Mouse (Mus musculus) testis, adult 2 months (tissue): ENCODE measurements around the gene Mien1.

Experiments
- CTCF ChIP-seq: fragments of 200-500 bp; IDR thresholded peaks from 2 replicates; pipeline ENCODE4 v1.5.1; 2012; ENCODE audit warnings: low read depth, mild to moderate bottlenecking, inconsistent platforms, low read length, moderate library complexity; ENCODE audit not compliant: control insufficient read depth, insufficient read depth, insufficient replicate concordance
- POLR2A ChIP-seq: fragments of 200-500 bp; IDR thresholded peaks from 2 replicates; pipeline ENCODE4 v1.6.1; 2012; ENCODE audit warnings: low read depth, mild to moderate bottlenecking, inconsistent platforms, low read length, moderate library complexity; ENCODE audit not compliant: control insufficient read depth

DNA sequence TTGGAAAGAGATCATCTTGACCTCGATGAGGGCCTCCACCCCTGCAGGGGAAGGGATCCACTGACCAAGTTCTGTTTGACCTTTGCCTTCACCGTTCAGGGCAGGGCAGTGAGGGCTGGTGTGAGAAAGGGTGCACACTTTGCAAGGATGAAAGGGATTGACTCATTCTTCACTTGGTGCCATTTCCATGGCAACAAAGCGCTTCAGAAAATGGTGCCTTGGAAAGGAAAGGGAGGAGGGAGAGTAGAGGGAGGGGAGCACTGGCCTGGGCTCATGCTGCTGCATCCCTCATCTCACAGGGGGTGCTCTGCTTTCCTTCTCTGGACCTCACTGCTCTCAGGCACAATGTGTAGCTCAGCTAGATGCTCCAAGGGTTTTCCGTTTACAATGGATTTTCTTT lies 33.9 kb upstream of the Mien1 start:
- TF ChIP-seq CTCF, result no peak
- no peak for TF ChIP-seq POLR2A
